Mouse (Mus musculus) heart, postnatal 0 days (tissue): ENCODE data around the gene Atp13a4.

Experiments used
- CTCF ChIP-seq: IDR thresholded peaks from 2 replicates; pipeline ENCODE4 v1.5.1; 2016; ENCODE audit warnings: antibody characterized with exemption, control low read depth, low read depth
- EP300 ChIP-seq: IDR thresholded peaks from 2 replicates; pipeline ENCODE4 v1.6.1; 2016; ENCODE audit warnings: antibody characterized with exemption, low read depth

- TF ChIP-seq CTCF (no peak), EP300 (no peak)
Observed at GRCm38 (mm10) chr16:29435746-29436145, 108.9 kb downstream of the Atp13a4 start.
